In the genomic region with DNA sequence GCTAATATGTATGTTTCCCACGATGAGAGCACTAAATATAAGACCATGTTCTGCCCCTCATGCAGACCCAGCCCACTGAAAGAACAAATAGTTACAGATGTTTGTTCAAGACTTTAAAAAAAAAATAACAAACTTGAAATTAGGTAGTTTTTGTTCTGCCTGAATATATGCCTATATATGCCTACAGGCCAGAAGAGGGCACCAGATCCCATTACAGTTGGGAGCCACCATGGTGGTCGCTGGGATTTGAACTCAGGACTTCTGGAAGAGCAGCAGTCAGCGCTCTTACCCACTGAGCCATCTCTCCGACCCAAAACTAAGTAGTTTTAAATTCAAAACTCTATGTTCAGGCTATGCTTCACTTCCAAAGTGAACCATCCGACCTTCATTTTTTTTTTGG, we compare ENCODE assay signal across 22 mouse cellular contexts. TPM values are rescaled to one million over a fixed set of nuclear protein-coding genes. Genes with fewer than 3 reads are reported as not detected.
DNase-seq lines count a peak whose midpoint lies in the region; ATAC-seq and TF ChIP-seq lines count a peak whose summit lies in the region.
"Had no signal": no experiment of that assay in that cellular context is flagged by ENCODE, and none has a peak within 500 bp of the region (broad histone marks: within the 10 kb centered on the region; RNA-seq: fewer than 3 reads in every experiment).

No protein-coding gene starts in this region.

- H3K4me2 ChIP-seq in midbrain, postnatal 0 days (ENCODE audit: low read depth, low read length, poor library complexity, severe bottlenecking), result no peak overlapping the region
- no peak overlapping the region for H3K4me2 ChIP-seq in midbrain, embryonic 13.5 days (replicated peaks)
- H3K4me2 ChIP-seq: embryonic facial prominence, embryonic 12.5 days; forebrain, embryonic 15.5 days; heart, embryonic 11.5 days; hindbrain, embryonic 14.5 days; limb, embryonic 15.5 days; lung, embryonic 15.5 days; midbrain, embryonic 15.5 days; neural tube, embryonic 15.5 days had no signal

- H3K9me3 ChIP-seq in midbrain, postnatal 0 days (ENCODE audit: low read length), result no peaks in the 10 kb centered on the region
- H3K9me3 ChIP-seq in midbrain, embryonic 13.5 days, result no peaks in the 10 kb centered on the region
- no peaks in the 10 kb centered on the region for H3K9me3 ChIP-seq in MEL (replicated peaks; ENCODE audit: insufficient read depth, low read length)
- H3K9me3 ChIP-seq: embryonic facial prominence, embryonic 12.5 days; forebrain, embryonic 15.5 days; limb, embryonic 15.5 days; lung, embryonic 15.5 days; midbrain, embryonic 15.5 days; neural tube, embryonic 15.5 days had no signal

- H3K27ac ChIP-seq in layer of hippocampus, adult 2 months, result no peak overlapping the region
- no peak overlapping the region for H3K27ac ChIP-seq in midbrain, postnatal 0 days (ENCODE audit: low read depth, low read length)
- no peak overlapping the region for H3K27ac ChIP-seq in midbrain, embryonic 13.5 days
- H3K27ac ChIP-seq in MEL (ENCODE audit: control insufficient read depth, low read depth, low read length), result no peak overlapping the region
- H3K27ac ChIP-seq: embryonic facial prominence, embryonic 12.5 days; forebrain, embryonic 15.5 days; hindbrain, embryonic 14.5 days; limb, embryonic 15.5 days; lung, embryonic 15.5 days; midbrain, embryonic 15.5 days; neural tube, embryonic 15.5 days had no signal

- no peaks in the 10 kb centered on the region for H3K79me2 ChIP-seq in MEL (ENCODE audit: control insufficient read depth, insufficient read depth, low read length, poor library complexity)

- peaks cover 67% of the 10 kb centered on the region for H3K36me3 ChIP-seq in midbrain, postnatal 0 days (ENCODE audit: insufficient read depth, low read length)
- H3K36me3 ChIP-seq in midbrain, embryonic 13.5 days, result peaks cover 87% of the 10 kb centered on the region
- peaks cover 0 to 2% of the 10 kb centered on the region in 2 experiments; a peak in 1 of 4 replicates for H3K36me3 ChIP-seq in MEL (ENCODE audit: control insufficient read depth in 1 of 2, insufficient read depth in 2 of 2, low read length in 2 of 2)

- no peak overlapping the region for H3K4me3 ChIP-seq in layer of hippocampus, adult 2 months
- H3K4me3 ChIP-seq in midbrain, postnatal 0 days (ENCODE audit: low read depth, low read length), result no peak overlapping the region
- H3K4me3 ChIP-seq in midbrain, embryonic 13.5 days (replicated peaks), result no peak overlapping the region
- H3K4me3 ChIP-seq in MEL (ENCODE audit: control insufficient read depth in 1 of 2, insufficient read depth in 1 of 2, low read depth in 2 of 2, low read length in 2 of 2), result no peak overlapping the region
- H3K4me3 ChIP-seq: embryonic facial prominence, embryonic 12.5 days; erythroblast, embryonic 14.5 days; forebrain, embryonic 15.5 days; limb, embryonic 15.5 days; lung, embryonic 15.5 days; midbrain, embryonic 15.5 days; neural tube, embryonic 15.5 days had no signal

- peak; percentile 24 for TF ChIP-seq RAD21 in MEL (IDR thresholded peaks at IDR 0.05; ENCODE audit: low read depth, low read length)

- no peak for TF ChIP-seq POLR2A in MEL (IDR thresholded peaks at IDR 0.05; ENCODE audit: control insufficient read depth in 1 of 2, insufficient read depth in 1 of 2, low read depth in 1 of 2, low read length in 2 of 2, poor library complexity in 1 of 2)

- H3K4me1 ChIP-seq in midbrain, postnatal 0 days (ENCODE audit: insufficient read depth, low read length), result no peaks in the 10 kb centered on the region
- no peaks in the 10 kb centered on the region for H3K4me1 ChIP-seq in midbrain, embryonic 13.5 days (replicated peaks)
- H3K4me1 ChIP-seq in MEL (ENCODE audit: control insufficient read depth in 1 of 2, insufficient read depth in 2 of 2, low read length in 2 of 2), result no peaks in the 10 kb centered on the region
- H3K4me1 ChIP-seq: embryonic facial prominence, embryonic 12.5 days; forebrain, embryonic 15.5 days; limb, embryonic 15.5 days; lung, embryonic 15.5 days; midbrain, embryonic 15.5 days; neural tube, embryonic 15.5 days had no signal

- WGBS in midbrain, postnatal 0 days, result 92% methylated on average over 5 of the region's 5 CpGs
- 91% methylated on average over 5 of the region's 5 CpGs for WGBS in midbrain, embryonic 13.5 days

- no peak for DNase-seq in layer of hippocampus, adult 2 months (ENCODE audit: low spot score in 2 of 2)
- DNase-seq in layer of hippocampus, postnatal 36 days, result no peak
- no peak for DNase-seq in midbrain, postnatal 0 days (ENCODE audit: low spot score)
- no peak for DNase-seq in MEL (ENCODE audit: low read depth, low spot score)
- no peak for DNase-seq in cerebellum, postnatal 4 days (ENCODE audit: low spot score in 2 of 2)
- no peak for DNase-seq in T-cell, adult 2 months (ENCODE audit: low spot score)
- DNase-seq: adrenal gland, postnatal 25 days; cerebellum, adult 11 months; spleen, adult 18-20 months; thymus, postnatal 4 days had no signal

- no peak overlapping the region for H3K9ac ChIP-seq in midbrain, postnatal 0 days (replicated peaks; ENCODE audit: low read length, poor library complexity, severe bottlenecking)
- no peak overlapping the region for H3K9ac ChIP-seq in midbrain, embryonic 13.5 days (replicated peaks)
- H3K9ac ChIP-seq in MEL (ENCODE audit: control insufficient read depth, low read depth, low read length, poor library complexity, severe bottlenecking), result no peak overlapping the region
- H3K9ac ChIP-seq: embryonic facial prominence, embryonic 12.5 days; forebrain, embryonic 15.5 days; hindbrain, embryonic 14.5 days; limb, embryonic 15.5 days; lung, embryonic 15.5 days; midbrain, embryonic 15.5 days; neural tube, embryonic 15.5 days had no signal

- no peaks in the 10 kb centered on the region for H3K27me3 ChIP-seq in midbrain, postnatal 0 days (ENCODE audit: insufficient read depth, low read length)
- no peaks in the 10 kb centered on the region for H3K27me3 ChIP-seq in midbrain, embryonic 13.5 days
- H3K27me3 ChIP-seq in MEL (ENCODE audit: control insufficient read depth in 1 of 2, insufficient read depth in 2 of 2, low read length in 2 of 2), result no peaks in the 10 kb centered on the region
- H3K27me3 ChIP-seq: embryonic facial prominence, embryonic 12.5 days; forebrain, embryonic 15.5 days; limb, embryonic 15.5 days; lung, embryonic 15.5 days; midbrain, embryonic 15.5 days; neural tube, embryonic 15.5 days had no signal

- ATAC-seq in midbrain, postnatal 0 days (ENCODE audit: low FRiP score), result no peak
- no peak for ATAC-seq in midbrain, embryonic 13.5 days
- ATAC-seq: forebrain, embryonic 15.5 days; intestine, embryonic 16.5 days; midbrain, embryonic 15.5 days had no signal

- TF ChIP-seq EP300 in MEL (IDR thresholded peaks at IDR 0.05; ENCODE audit: low read depth in 1 of 2, low read length in 2 of 2), result no peak

- TF ChIP-seq CTCF in layer of hippocampus, adult 2 months (conservative IDR thresholded peaks at IDR 0.05), result peak; percentile 65
- peak; percentile 46 for TF ChIP-seq CTCF in midbrain, postnatal 0 days (IDR thresholded peaks at IDR 0.05)
- TF ChIP-seq CTCF in MEL (IDR thresholded peaks at IDR 0.05 in 2 of 3, conservative IDR thresholded peaks at IDR 0.05 in 1 of 3; ENCODE audit: control insufficient read depth in 1 of 3, insufficient read depth in 1 of 3, low read depth in 2 of 3, low read length in 3 of 3, poor library complexity in 1 of 3, severe bottlenecking in 1 of 3), result peak in 2 of 3 experiments; percentile 39 to 40; a peak in 4 of 6 replicates

TF ChIP-seq in MEL, 35 proteins besides CTCF, POLR2A, EP300 and RAD21:
- TF ChIP-seq ELF1 (IDR thresholded peaks at IDR 0.05; ENCODE audit: low read depth, low read length), result no peak
- TF ChIP-seq GABPA (IDR thresholded peaks at IDR 0.05; ENCODE audit: low read depth, low read length), result no peak
- peak; percentile 33 for TF ChIP-seq SMC3 (IDR thresholded peaks at IDR 0.05; ENCODE audit: low read depth, low read length)
- no peak for TF ChIP-seq JUND (IDR thresholded peaks at IDR 0.05; ENCODE audit: low read depth, low read length)
- no peak for TF ChIP-seq ZKSCAN1 (IDR thresholded peaks at IDR 0.05; ENCODE audit: low read depth, low read length)
- no peak for TF ChIP-seq CHD2 (IDR thresholded peaks at IDR 0.05; ENCODE audit: low read length)

RNA-seq across cellular contexts. Expression of a gene that starts 20.4 kb away (rescaled TPM):
- total RNA-seq in layer of hippocampus, adult 2 months (2021), result 10 to 100 TPM; 27.5 to 29.4 TPM
- total RNA-seq in layer of hippocampus, postnatal 36 days (2021), result 10 to 100 TPM; 25.4 to 26.8 TPM
- 8.0 and 11.5 TPM in 2 replicates for total RNA-seq in midbrain, postnatal 0 days (2014; rRNA removed)
- 21.9 and 22.2 TPM in 2 replicates for polyA plus RNA-seq in midbrain, postnatal 0 days (2015; fragmentation: Nextera tagmentation; extraction: Ambion mirVana)
- polyA plus RNA-seq in midbrain, embryonic 13.5 days (2015; fragmentation: Nextera tagmentation; extraction: Ambion mirVana), result 21.4 and 23.6 TPM in 2 replicates
- total RNA-seq in MEL (2012; rRNA removed), result 7.9 and 8.5 TPM in 2 replicates
- polyA plus RNA-seq in MEL (2012; ENCODE audit: insufficient read depth in 1 of 2, insufficient read length in 2 of 2, low read depth in 1 of 2, low replicate concordance in 2 of 2, missing spikeins in 1 of 2), result 10 to 100 TPM in 1 of 2 experiments, not detected in 1; 13.4 TPM

RNA-seq across cellular contexts. Expression of a gene that starts 36.1 kb away (rescaled TPM):
- 1 to 10 TPM; 4.3 to 5.9 TPM for total RNA-seq in layer of hippocampus, adult 2 months (2021)
- 1 to 10 TPM; 4.0 to 6.0 TPM for total RNA-seq in layer of hippocampus, postnatal 36 days (2021)
- total RNA-seq in midbrain, postnatal 0 days (2014; rRNA removed), result 3.1 and 3.5 TPM in 2 replicates
- 1.7 and 1.9 TPM in 2 replicates for polyA plus RNA-seq in midbrain, postnatal 0 days (2015; fragmentation: Nextera tagmentation; extraction: Ambion mirVana)
- 1.3 and 1.5 TPM in 2 replicates for polyA plus RNA-seq in midbrain, embryonic 13.5 days (2015; fragmentation: Nextera tagmentation; extraction: Ambion mirVana)
- 0.46 and 0.58 TPM in 2 replicates for total RNA-seq in MEL (2012; rRNA removed)
- polyA plus RNA-seq in MEL (2012; ENCODE audit: insufficient read depth in 1 of 2, insufficient read length in 2 of 2, low read depth in 1 of 2, low replicate concordance in 2 of 2, missing spikeins in 1 of 2), result 1 to 10 TPM in 1 of 2 experiments, not detected in 1; 1.2 TPM
- total RNA-seq: megakaryocyte, adult 5-6 weeks had no signal
